Mouse (Mus musculus) lung, postnatal 14 days (tissue): ENCODE results near the gene Ly6g6e.

Experiments used
- DNase-seq: peaks from one replicate; pipeline ENCODE4 v3.0.0; 2021

Gene Ly6g6e

DNA sequence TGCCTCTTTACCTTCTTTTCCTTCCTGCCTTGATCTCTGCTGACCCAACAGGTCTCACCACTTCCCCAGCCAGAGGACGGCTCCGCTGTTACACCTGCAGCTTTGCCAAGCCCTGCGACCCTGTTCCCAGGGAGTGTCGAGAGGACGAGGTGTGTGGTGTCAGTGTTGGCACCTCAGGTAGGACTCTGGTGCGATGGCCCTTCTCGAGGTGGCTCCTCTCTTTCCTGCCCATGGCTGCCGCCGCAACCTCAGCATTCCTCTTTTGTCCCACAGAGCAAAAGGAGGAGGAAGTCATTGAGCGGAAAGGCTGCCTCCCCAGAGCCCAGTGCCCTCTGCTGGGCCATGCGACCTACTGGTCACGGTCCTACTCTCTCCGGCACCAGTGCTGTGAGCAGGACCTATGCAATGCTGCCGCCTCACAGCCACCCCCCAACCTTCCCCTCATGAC lies 1.1 kb downstream of the Ly6g6e start, which contains the start of gene Ly6g6d:
Gene Ly6g6d (minus strand): TSS at position 280 of the 448 bp plus-strand sequence.
- DNase-seq, result peak; percentile 75

DNA sequence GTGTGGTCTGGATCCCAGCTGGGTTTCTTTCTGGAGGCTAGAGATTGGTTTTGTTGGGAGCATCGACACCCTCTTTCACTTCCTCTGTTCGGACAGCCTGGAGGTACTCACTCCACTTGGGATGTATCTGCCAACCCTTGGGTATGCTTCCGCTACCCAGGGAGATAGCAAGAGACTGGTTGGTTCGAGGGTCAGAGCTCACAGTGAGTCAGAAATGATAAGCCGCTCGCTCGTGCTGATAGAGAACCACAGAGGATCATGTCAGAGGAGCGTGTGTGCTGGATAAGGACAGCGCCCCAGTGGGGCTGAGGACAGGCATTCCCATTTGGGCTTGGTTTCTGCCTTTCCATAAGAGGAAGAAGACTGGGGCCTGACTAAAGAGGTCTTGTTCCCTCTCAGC lies 3.1 kb downstream of the Ly6g6e start:
- no peak for DNase-seq

DNA sequence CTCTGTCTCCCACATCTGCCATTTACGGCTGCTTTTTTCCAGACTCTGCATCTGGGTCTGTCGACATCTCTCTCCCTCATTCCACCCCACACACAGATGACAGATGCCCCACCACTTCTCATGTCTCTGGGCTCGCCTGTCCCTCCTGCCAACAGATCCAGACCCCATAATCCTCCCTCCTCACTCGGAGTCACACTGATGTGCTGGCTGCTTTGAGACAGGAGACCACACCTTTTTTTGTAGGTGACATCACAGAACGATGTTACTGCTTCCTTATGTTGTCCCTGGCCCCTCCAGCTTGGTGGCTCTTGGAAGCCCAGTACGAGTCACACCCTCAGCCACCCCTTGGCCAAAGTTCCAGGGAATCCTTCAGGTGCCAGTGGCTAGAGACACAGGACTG lies 3.5 kb downstream of the Ly6g6e start:
- no peak for DNase-seq

DNA sequence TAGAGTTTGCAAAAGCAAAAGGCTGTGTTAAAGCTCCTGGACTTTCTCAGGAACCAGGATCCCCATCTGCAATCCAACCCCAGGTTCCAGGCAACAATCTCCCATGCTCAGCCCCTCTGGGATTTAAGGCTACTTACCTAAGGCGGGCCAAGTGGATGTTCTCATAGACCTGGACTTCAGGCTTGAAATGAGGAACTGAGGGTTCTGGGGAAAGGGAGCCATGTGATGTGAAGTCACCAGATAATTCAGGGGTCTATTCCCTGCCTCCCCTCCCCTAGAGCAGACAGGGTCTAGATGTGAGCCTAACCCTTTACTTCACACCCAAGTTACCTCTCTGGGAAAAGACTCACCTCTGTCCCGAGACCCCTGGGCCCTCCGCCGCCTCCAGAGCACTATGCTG lies 4.0 kb downstream of the Ly6g6e start:
- no peak for DNase-seq

DNA sequence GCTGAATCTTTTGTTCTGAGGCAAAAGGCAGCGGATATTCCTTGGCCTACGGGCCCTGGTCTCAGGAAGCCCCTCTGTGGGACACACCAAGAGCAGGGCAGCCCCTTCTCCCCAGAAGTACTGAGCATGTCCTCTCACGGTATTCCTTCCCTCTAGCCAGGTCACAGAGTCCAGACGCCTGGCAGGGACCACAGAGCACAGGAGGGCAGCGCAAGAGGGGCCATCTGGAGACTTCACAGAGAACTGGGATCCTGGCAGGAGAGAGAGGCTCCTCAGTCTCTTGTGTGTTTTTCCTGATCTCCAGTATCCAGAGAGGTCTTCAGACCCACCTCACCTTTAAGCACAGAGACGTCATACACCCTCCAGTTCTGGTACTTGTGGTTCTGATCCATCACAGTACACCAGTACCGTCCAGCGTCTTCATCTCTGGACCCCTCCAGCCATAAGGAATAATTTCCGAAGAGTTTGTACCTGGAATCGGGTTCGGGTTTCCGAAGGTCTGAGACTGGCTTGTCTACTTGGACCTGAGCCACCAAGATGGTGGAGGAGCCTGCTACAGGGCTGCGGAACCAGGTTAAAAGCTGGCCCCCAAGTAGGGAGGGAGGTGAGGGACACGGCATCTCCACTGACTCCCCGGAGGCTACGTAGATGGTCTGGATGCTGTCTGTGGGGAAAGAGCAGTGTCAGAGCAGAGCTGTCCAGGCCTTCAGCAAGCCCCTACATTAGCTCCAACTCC lies 6.3 kb downstream of the Ly6g6e start:
- DNase-seq, result no peak

GRCm38 (mm10) chr17:35083929-35084497 lies 7.3 kb downstream of the Ly6g6e start:
- DNase-seq, result no peak

- DNase-seq, result no peak
Measured at GRCm38 (mm10) chr17:35085208-35085865, 8.6 kb downstream of the Ly6g6e start, which contains the start of gene Ly6g6f. TSS of gene Ly6g6f (minus strand) at chr17:35085610.

DNA sequence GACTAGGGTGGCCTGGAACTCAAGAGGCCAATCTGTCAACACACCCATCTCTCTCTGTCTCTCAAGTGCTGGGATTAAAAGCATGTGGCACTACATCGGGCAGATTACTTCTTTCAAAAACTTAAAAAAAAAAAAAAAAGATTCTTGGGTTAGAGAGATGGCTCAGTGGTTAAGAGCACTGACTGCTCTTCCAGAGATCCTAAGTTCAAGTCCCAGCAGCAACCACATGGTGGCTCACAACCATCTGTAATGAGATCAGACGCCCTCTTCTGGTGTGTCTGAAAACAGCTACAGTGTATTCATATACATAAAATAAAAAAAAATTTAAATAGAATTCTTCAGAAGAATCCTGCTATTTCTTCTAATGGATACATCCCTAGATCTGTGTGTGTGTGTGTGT lies 11.4 kb downstream of the Ly6g6e start:
- no peak for DNase-seq

DNA sequence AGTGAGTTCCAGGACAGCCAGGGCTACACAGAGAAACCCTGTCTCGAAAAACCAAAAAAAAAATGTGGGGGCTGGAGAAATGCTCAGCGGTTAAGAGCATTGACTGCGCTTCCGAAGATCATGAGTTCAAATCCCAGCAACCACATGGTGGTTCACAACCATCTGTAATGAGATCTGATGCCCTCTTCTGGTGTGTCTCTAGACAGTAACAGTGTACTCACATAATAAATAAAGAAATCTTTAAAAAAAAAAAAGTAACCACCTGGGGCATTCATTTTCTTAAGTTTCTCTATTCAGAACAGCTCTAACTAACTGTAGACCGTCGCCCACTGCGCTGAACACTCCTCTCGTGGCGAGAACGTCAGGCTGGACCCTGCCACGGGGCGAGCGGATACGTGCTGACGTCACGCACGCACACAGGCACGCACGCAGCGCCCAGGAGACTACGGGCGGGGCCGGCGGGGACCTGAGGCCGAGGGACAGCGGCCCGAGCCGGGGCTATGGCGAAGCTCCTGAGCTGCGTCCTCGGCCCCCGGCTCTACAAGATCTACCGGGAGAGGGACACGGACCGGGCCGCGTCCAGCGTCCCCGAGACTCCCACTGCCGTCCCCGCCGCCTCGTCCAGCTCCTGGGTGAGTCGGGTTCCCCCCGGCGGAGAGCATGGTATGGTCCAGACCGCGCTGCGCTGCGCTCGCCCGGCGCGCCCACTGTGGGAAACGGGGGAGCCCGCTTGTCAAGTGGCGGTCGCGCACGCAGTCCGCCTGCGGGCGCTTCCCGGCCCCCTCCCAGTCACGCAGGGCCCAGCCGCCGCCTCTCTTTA lies 12.3 kb downstream of the Ly6g6e start, which contains the start of gene Abhd16a:
Gene Abhd16a (plus strand): TSS at position 439 of the 820 bp plus-strand sequence.
- DNase-seq, result peak; percentile 94

DNA sequence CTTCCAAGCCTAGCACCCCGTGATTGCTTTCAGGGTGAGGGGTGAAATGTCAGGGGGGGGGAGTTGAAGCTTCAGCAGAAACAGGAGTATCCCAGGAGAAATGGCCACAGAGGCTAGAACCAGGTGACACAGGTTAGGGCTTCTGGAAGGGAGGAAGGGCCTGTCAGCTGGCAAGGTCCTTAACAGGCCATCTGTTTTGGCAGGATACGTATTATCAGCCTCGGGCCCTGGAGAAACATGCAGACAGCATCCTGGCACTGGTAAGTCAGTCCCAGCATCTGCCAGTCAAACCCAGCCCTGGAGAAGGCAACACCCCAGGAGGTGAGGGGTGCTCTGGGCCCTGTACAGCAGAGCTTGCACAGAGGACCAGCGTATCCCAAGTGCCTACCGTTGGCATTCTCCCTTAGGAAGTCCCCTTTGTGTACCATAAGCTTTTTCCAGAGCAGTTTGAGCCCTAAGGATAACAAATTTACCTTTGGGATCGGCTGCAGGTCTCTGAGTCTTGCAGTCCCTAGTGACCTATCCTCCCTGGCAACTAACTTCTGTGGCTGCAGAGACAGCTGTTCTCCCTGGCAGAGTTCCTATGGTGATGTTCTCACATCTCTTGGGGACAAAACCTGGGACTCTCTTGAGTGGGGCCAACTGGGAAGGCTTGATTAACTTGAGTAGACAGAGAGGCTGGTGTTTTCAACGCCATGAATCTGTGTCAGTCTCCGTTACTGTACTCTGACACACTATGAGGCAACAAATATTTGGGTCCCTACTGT lies 13.6 kb downstream of the Ly6g6e start:
- DNase-seq, result no peak

- peak; percentile 34 for DNase-seq
Measured at GRCm38 (mm10) chr17:35092403-35093198, 15.9 kb downstream of the Ly6g6e start.

GRCm38 (mm10) chr17:35094475-35095365 lies 18.0 kb downstream of the Ly6g6e start:
- DNase-seq, result no peak

- DNase-seq, result no peak
Measured at GRCm38 (mm10) chr17:35096597-35096996, 19.9 kb downstream of the Ly6g6e start.

DNA sequence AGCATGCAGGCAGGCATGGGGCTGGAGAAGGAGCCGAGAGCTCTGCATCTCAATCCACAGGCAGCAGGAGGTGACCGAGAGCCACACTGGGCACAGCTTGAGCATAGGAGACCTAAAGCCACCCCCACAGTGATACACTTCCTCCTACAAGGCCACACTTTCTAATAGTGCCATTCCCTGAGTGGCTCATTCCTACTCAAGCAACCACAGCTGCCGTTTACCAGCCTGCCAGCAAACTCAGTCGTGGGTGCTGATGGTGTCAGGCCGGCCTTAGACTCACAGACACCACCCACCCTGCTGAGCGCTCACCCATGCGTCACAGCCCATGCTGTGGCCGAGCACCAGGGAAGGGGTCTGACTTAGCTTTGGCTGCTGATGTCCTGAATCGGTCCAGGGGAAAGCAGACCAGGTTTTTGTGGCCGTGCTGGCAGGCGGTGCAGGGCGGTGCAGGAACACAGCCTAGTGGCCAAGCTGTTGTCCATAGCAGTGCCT lies 20.5 kb downstream of the Ly6g6e start:
- DNase-seq, result peak; percentile 35

GRCm38 (mm10) chr17:35100196-35100765 lies 23.6 kb downstream of the Ly6g6e start:
- no peak for DNase-seq

DNA sequence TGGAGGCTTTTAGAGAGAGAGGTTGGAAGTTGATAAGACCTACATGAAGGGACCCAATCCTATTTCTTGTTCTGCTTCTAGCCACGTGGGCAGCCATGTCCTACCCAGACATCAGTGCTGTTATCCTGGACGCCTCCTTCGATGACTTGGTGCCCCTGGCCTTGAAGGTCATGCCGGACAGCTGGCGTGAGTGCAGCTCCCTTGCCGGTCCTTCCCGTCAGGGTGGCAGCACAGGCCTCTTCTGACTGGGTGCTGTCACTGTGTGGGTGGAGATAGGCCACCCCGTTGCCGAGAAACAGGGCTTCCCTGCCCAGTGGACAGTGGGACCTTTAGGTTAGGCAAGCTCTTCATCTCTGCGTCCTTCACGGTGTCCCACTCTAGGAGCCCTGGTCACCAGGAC lies 24.5 kb downstream of the Ly6g6e start:
- DNase-seq, result no peak

DNA sequence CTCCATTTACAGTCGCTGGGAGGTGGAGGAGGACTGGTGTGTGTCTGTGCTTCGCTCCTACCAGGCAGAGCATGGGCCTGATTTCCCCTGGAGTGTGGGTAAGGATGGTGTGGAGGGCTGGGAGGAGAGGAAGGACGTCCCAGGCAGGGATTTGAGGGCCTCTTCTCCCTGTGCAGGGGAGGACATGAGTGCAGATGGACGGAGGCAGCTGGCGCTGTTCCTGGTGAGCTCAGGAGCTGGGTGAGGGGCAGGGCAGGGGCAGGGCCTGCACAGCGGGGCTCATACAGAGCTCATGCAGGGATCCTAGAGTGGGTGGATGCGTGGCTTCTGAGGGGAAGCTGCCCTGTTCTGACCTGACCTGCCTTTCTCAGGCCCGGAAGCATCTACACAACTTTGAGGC lies 25.6 kb downstream of the Ly6g6e start:
- no peak for DNase-seq

DNA sequence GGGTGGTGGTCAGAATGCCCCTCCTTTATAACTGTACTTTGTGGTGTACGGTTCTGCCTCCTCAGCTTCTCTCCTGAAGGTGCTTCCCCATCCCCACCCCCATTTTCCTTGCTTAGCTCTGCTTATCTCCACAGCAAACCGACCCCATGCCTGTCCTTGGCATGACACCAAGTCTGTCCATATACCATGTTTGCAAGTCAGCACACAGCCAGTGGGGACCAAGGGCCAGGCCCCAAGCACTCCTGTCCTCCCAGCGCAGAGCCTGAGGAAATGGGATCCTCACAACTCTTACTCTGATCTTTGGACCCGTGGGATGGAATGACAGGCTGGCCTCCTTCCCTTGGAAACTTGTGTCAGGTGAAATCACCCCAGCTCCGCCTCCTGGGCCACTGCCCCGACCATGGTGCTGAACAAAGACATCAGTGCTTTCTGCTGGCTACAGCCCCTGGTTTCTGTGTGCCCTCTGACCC lies 26.6 kb downstream of the Ly6g6e start:
- DNase-seq, result no peak

- DNase-seq, result no peak
Measured at GRCm38 (mm10) chr17:35104079-35104478, 27.4 kb downstream of the Ly6g6e start.

DNA sequence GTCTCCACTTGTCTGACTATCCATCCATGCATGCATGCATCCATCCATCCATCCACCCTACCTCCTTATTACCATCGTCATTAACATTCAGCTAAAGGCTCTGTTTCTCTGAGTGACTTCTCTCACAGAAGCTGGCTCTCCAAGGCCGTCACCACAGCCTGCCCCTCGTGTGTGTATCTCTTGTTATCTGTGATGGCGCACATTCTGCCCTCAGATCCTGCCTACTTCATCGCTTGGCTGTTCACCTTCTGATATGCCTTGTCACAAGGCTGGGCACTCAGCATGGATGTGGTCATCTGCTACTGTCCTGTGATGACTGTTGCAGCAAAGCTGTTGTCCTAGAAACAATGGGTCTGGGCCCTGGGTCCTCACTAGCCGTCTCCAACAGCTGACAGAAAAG lies 28.1 kb downstream of the Ly6g6e start:
- no peak for DNase-seq
